Comparison of ENCODE assay signal across 8 mouse cellular contexts in genomic region chr6:87733131-87733930, GRCm38 (mm10). TPM values are rescaled to one million over a fixed set of nuclear protein-coding genes. Genes with fewer than 3 reads are reported as not detected.
A peak's percentile ranks its signal among the peaks of the same experiment; 100 is the strongest.
DNase-seq lines count a peak whose midpoint lies in the region; ATAC-seq and TF ChIP-seq lines count a peak whose summit lies in the region.

No protein-coding gene starts in this region.

- no peaks in the 10 kb centered on the region for H3K36me3 ChIP-seq in forebrain, postnatal 0 days (ENCODE audit: insufficient read depth)
- no peaks in the 10 kb centered on the region for H3K36me3 ChIP-seq in intestine, embryonic 14.5 days (ENCODE audit: control insufficient read depth, insufficient read depth, low read length)
- H3K36me3 ChIP-seq in stomach, postnatal 0 days (ENCODE audit: control insufficient read depth, insufficient read depth, low read length) = no peaks in the 10 kb centered on the region

- peak overlapping the region; percentile 41 for H3K4me3 ChIP-seq in forebrain, postnatal 0 days (ENCODE audit: low read depth, low read length)
- peak overlapping the region; percentile 53 for H3K4me3 ChIP-seq in intestine, embryonic 14.5 days (ENCODE audit: low read depth, low read length)
- H3K4me3 ChIP-seq in lung, adult 2 months (replicated peaks; ENCODE audit: extremely low read depth, low read depth, low read length) = peak overlapping the region; percentile 2
- peak overlapping the region; percentile 35; the same call in 1 of the 2 replicates for H3K4me3 ChIP-seq in stomach, postnatal 0 days (ENCODE audit: low read depth, low read length)

- no peak for ATAC-seq in forebrain, postnatal 0 days
- ATAC-seq in intestine, embryonic 14.5 days (replicated peaks; ENCODE audit: low FRiP score, low TSS enrichment, low read depth) = no peak
- 0 out of 2 replicates have a peak, but pooled peaks have one; percentile 27 for ATAC-seq in stomach, postnatal 0 days (ENCODE audit: low FRiP score, low TSS enrichment)

- TF ChIP-seq EP300 in stomach, postnatal 0 days (optimal IDR thresholded peaks at IDR 0.05) = no peak

- H3K27me3 ChIP-seq in forebrain, postnatal 0 days (ENCODE audit: insufficient read depth, low read length) = peaks cover 27% of the 10 kb centered on the region
- peaks cover 48% of the 10 kb centered on the region for H3K27me3 ChIP-seq in intestine, embryonic 14.5 days (replicated peaks; ENCODE audit: control insufficient read depth, insufficient read depth, low read length)
- peaks cover 14% of the 10 kb centered on the region; the same call in 1 of the 2 replicates for H3K27me3 ChIP-seq in stomach, postnatal 0 days (ENCODE audit: control insufficient read depth, insufficient read depth, low read length)

- DNase-seq in adrenal gland, postnatal 10 days = peak; percentile 44
- no peak for DNase-seq in adrenal gland, postnatal 25 days
- DNase-seq in forebrain, postnatal 0 days = peak; percentile 43
- no peak for DNase-seq in intestine, embryonic 14.5 days (ENCODE audit: low spot score)
- no peak for DNase-seq in lung, adult 2 months
- no peak for DNase-seq in stomach, postnatal 0 days (ENCODE audit: low spot score)
- no peak for DNase-seq in T-cell, adult 2 months (ENCODE audit: low spot score)
- no peak for DNase-seq in adrenal gland, postnatal 4 days (ENCODE audit: low spot score in 2 of 2)

- peaks cover 11% of the 10 kb centered on the region; the same call in 1 of the 2 replicates for H3K4me1 ChIP-seq in forebrain, postnatal 0 days (ENCODE audit: insufficient read depth)
- peaks cover 20% of the 10 kb centered on the region for H3K4me1 ChIP-seq in intestine, embryonic 14.5 days (replicated peaks; ENCODE audit: control insufficient read depth, insufficient read depth, low read length)
- H3K4me1 ChIP-seq in lung, adult 2 months (ENCODE audit: control insufficient read depth, insufficient read depth, low read length) = no peaks in the 10 kb centered on the region
- H3K4me1 ChIP-seq in stomach, postnatal 0 days (replicated peaks; ENCODE audit: control insufficient read depth, insufficient read depth) = no peaks in the 10 kb centered on the region

- 0 out of 2 replicates have a peak overlapping the region, but pooled peaks have one; percentile 37 for H3K9ac ChIP-seq in forebrain, postnatal 0 days
- H3K9ac ChIP-seq in intestine, embryonic 14.5 days (ENCODE audit: low read length) = no peak overlapping the region
- H3K9ac ChIP-seq in stomach, postnatal 0 days (ENCODE audit: low read length) = no peak overlapping the region

- H3K27ac ChIP-seq in forebrain, postnatal 0 days (ENCODE audit: low read depth, low read length) = no peak overlapping the region
- peak overlapping the region; percentile 6; the same call in 1 of the 2 replicates for H3K27ac ChIP-seq in intestine, embryonic 14.5 days (ENCODE audit: low read depth)
- peak overlapping the region; percentile 45; the same call in 1 of the 2 replicates for H3K27ac ChIP-seq in stomach, postnatal 0 days (replicated peaks)

- 26% methylated on average over 14 of the region's 14 CpGs for WGBS in forebrain, postnatal 0 days
- 35% methylated on average over 14 of the region's 14 CpGs for WGBS in intestine, embryonic 14.5 days
- WGBS in lung, adult 2 months = 38% methylated on average over 14 of the region's 14 CpGs
- 37% methylated on average over 14 of the region's 14 CpGs for WGBS in stomach, postnatal 0 days

- H3K9me3 ChIP-seq in forebrain, postnatal 0 days (ENCODE audit: low read length) = no peaks in the 10 kb centered on the region
- H3K9me3 ChIP-seq in intestine, embryonic 14.5 days (ENCODE audit: control insufficient read depth, low read length) = no peaks in the 10 kb centered on the region
- no peaks in the 10 kb centered on the region for H3K9me3 ChIP-seq in stomach, postnatal 0 days (ENCODE audit: control insufficient read depth, low read length)

- H3K4me2 ChIP-seq in forebrain, postnatal 0 days (ENCODE audit: low read depth) = peak overlapping the region; percentile 94
- peak overlapping the region; percentile 65 for H3K4me2 ChIP-seq in intestine, embryonic 14.5 days (ENCODE audit: low read length)
- peak overlapping the region; percentile 62 for H3K4me2 ChIP-seq in stomach, postnatal 0 days (replicated peaks; ENCODE audit: low read depth)

- no peak for TF ChIP-seq POLR2A in lung, adult 2 months (IDR thresholded peaks at IDR 0.05; ENCODE audit: borderline replicate concordance, extremely low read depth, low read depth, low read length)

- no peak for TF ChIP-seq CTCF in forebrain, postnatal 0 days (IDR thresholded peaks at IDR 0.05; ENCODE audit: low read depth)
- no peak for TF ChIP-seq CTCF in lung, adult 2 months (IDR thresholded peaks at IDR 0.05; ENCODE audit: insufficient read depth, low read length)
- no peak for TF ChIP-seq CTCF in stomach, postnatal 0 days (IDR thresholded peaks at IDR 0.05; ENCODE audit: low read depth)

RNA-seq across cellular contexts. Expression of gene Efcc1, which starts 2.7 kb away (rescaled TPM):
- total RNA-seq in adrenal gland, postnatal 10 days (2021) = 1 to 10 TPM; 1.1 to 1.4 TPM
- total RNA-seq in adrenal gland, postnatal 25 days (2021) = 0.67 and 0.71 TPM in 2 replicates
- total RNA-seq in forebrain, postnatal 0 days (2014; rRNA removed) = 4.8 and 7.3 TPM in 2 replicates
- 4.7 and 7.8 TPM in 2 replicates for polyA plus RNA-seq in forebrain, postnatal 0 days (2015; fragmentation: Nextera tagmentation; extraction: Ambion mirVana)
- polyA plus RNA-seq in intestine, embryonic 14.5 days (2014; fragmentation: Nextera tagmentation; extraction: Ambion mirVana) = 0.59 and 1.4 TPM in 2 replicates
- 14.5 and 16.3 TPM in 2 replicates for polyA plus RNA-seq in lung, adult 2 months (2012; rRNA removed)
- polyA plus RNA-seq in stomach, postnatal 0 days (2015; fragmentation: Nextera tagmentation; extraction: Ambion mirVana) = 1.1 and 1.4 TPM in 2 replicates
- total RNA-seq in adrenal gland, postnatal 4 days (2021) = 1 to 10 TPM; 2.0 to 2.1 TPM

RNA-seq across cellular contexts. Expression of gene Gp9, which starts 44.5 kb away (rescaled TPM):
- total RNA-seq in adrenal gland, postnatal 10 days (2021) = 1 to 10 TPM; 1.1 to 1.3 TPM
- not detected in 2 replicates for total RNA-seq in adrenal gland, postnatal 25 days (2021)
- total RNA-seq in forebrain, postnatal 0 days (2014; rRNA removed) = 0.33 TPM in 1 of 2 replicates, not detected in the other
- 0.18 and 0.28 TPM in 2 replicates for polyA plus RNA-seq in forebrain, postnatal 0 days (2015; fragmentation: Nextera tagmentation; extraction: Ambion mirVana)
- polyA plus RNA-seq in intestine, embryonic 14.5 days (2014; fragmentation: Nextera tagmentation; extraction: Ambion mirVana) = 1.1 and 3.3 TPM in 2 replicates
- polyA plus RNA-seq in lung, adult 2 months (2012; rRNA removed) = 13.1 and 14.9 TPM in 2 replicates
- 0.38 and 0.40 TPM in 2 replicates for polyA plus RNA-seq in stomach, postnatal 0 days (2015; fragmentation: Nextera tagmentation; extraction: Ambion mirVana)
- total RNA-seq in adrenal gland, postnatal 4 days (2021) = 1 to 10 TPM; 1.0 to 1.1 TPM

Comparison
In these comparisons a context has a peak if more than half of its experiments do, and no peak if none do; other contexts are left out.
1. DNase-seq: peak in adrenal gland, postnatal 10 days (single experiment) and forebrain, postnatal 0 days (single experiment); none in adrenal gland, postnatal 25 days (single experiment), intestine, embryonic 14.5 days (single experiment), lung, adult 2 months (single experiment), stomach, postnatal 0 days (single experiment), T-cell, adult 2 months (single experiment) and adrenal gland, postnatal 4 days (0 of 2).
2. H3K4me3 ChIP-seq: peak in every context shown above with its lines; median percentile 53 in intestine, embryonic 14.5 days; 41 in forebrain, postnatal 0 days; 35 in stomach, postnatal 0 days; 2 in lung, adult 2 months.
3. Peak in every context shown above with its lines, with median percentiles within 50 percentile points of each other: H3K4me2 ChIP-seq.